Mouse (Mus musculus) testis, adult 2 months (tissue): ENCODE data around the gene Tlr5. TPM values are rescaled to one million over a fixed set of nuclear protein-coding genes. Genes with fewer than 3 reads are reported as not detected.

Experiments
- H3K27ac ChIP-seq: fragments of 200-500 bp; 2 replicates; pipeline ENCODE4 v1.5.1; 2012; ENCODE audit warnings: low read depth, low read length; ENCODE audit not compliant: control insufficient read depth, insufficient read depth
- H3K27me3 ChIP-seq: fragments of 200-500 bp; 2 replicates; pipeline ENCODE4 v1.6.1; 2012; ENCODE audit warnings: mild to moderate bottlenecking, low read length, moderate library complexity; ENCODE audit not compliant: control insufficient read depth, insufficient read depth
- H3K36me3 ChIP-seq: fragments of 200-500 bp; 2 replicates; pipeline ENCODE4 v1.6.1; 2012; ENCODE audit warnings: mild to moderate bottlenecking, low read length; ENCODE audit not compliant: control insufficient read depth, insufficient read depth
- H3K4me1 ChIP-seq: fragments of 200-500 bp; 2 replicates; pipeline ENCODE4 v1.6.1; 2012; ENCODE audit warnings: low read length; ENCODE audit not compliant: control insufficient read depth, insufficient read depth
- H3K4me3 ChIP-seq: fragments of 200-500 bp; 2 replicates; pipeline ENCODE4 v1.5.1; 2012; ENCODE audit warnings: low read depth, mild to moderate bottlenecking, low read length, moderate library complexity, mixed read lengths; ENCODE audit not compliant: control insufficient read depth
- CTCF ChIP-seq: fragments of 200-500 bp; IDR thresholded peaks from 2 replicates; pipeline ENCODE4 v1.5.1; 2012; ENCODE audit warnings: low read depth, mild to moderate bottlenecking, inconsistent platforms, low read length, moderate library complexity; ENCODE audit not compliant: control insufficient read depth, insufficient read depth, insufficient replicate concordance
- POLR2A ChIP-seq: fragments of 200-500 bp; IDR thresholded peaks from 2 replicates; pipeline ENCODE4 v1.6.1; 2012; ENCODE audit warnings: low read depth, mild to moderate bottlenecking, inconsistent platforms, low read length, moderate library complexity; ENCODE audit not compliant: control insufficient read depth
- polyA plus RNA-seq: library from polyadenylated mRNA; depleted of rRNA; stranded (reverse); fragments of >200 nt; gene quantifications from 2 replicates; pipeline ENCODE4 v1.2.3, GENCODE M21; 2012

The Tlr5 gene
- polyA plus RNA-seq, 1 experiment, result 0.35 TPM

DNA sequence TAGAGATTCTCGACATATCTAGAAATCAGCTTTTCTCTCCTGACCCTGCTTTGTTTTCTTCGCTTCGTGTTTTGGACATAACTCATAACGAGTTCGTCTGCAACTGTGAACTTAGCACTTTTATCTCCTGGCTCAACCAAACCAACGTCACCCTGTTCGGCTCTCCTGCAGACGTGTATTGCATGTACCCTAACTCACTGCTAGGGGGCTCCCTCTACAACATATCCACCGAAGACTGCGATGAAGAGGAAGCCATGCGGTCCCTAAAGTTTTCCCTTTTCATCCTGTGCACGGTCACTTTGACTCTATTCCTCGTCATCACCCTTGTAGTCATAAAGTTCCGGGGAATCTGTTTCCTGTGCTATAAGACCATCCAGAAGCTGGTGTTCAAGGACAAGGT lies 20.2 kb downstream of the Tlr5 start:
- Histone ChIP-seq H3K27ac (no peak overlapping the region), H3K4me3 (no peak overlapping the region), H3K27me3 (no peaks in the 10 kb centered on the region), H3K36me3 (no peaks in the 10 kb centered on the region), H3K4me1 (no peaks in the 10 kb centered on the region)
- TF ChIP-seq CTCF (no peak), POLR2A (no peak)

DNA sequence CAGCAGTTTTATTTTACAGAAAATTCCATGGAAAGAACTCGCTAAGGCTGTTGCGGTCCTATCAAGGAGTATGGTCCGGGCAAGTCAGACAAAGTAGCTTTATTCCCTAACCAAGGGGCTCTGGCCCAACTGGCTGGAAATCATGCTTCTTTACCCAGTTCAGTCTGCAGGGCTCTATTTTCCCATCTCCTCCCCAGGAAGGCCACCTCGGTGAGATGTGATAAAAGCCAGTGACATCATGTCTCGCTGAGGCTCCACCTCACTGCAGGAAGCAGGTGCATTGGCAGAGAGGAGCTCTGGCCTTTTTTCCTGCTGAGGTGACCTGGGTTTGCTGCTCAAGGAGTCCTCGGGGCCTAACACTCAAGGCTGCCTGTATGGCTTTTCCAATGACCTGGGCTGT lies 26.1 kb downstream of the Tlr5 start:
- H3K27me3 ChIP-seq, result no peaks in the 10 kb centered on the region
- no peak for TF ChIP-seq CTCF
- TF ChIP-seq POLR2A, result no peak
- H3K36me3 ChIP-seq, result no peaks in the 10 kb centered on the region
- H3K27ac ChIP-seq, result no peak overlapping the region
- peaks cover 2% of the 10 kb centered on the region; the same call in 1 of the 2 replicates for H3K4me1 ChIP-seq
- H3K4me3 ChIP-seq, result no peak overlapping the region

DNA sequence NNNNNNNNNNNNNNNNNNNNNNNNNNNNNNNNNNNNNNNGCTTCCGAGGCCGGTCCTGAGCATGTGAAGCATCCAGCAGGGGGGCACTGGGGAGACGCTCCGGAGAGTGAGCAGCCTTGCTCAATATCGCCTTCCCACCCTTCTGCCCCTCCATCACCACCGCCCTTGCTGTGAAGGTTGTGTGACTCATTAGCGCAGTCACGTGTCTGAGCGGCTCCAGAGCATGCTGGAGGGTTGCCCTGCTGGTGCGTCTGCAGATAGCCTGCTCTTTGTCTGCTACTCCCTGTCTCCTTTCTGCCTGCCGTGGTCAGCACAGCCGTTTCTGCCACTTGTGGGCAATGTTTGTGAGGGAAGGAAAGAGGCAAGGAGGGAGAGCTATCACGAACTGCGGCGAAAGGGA lies 28.4 kb downstream of the Tlr5 start:
- H3K27ac ChIP-seq, result no peak overlapping the region

DNA sequence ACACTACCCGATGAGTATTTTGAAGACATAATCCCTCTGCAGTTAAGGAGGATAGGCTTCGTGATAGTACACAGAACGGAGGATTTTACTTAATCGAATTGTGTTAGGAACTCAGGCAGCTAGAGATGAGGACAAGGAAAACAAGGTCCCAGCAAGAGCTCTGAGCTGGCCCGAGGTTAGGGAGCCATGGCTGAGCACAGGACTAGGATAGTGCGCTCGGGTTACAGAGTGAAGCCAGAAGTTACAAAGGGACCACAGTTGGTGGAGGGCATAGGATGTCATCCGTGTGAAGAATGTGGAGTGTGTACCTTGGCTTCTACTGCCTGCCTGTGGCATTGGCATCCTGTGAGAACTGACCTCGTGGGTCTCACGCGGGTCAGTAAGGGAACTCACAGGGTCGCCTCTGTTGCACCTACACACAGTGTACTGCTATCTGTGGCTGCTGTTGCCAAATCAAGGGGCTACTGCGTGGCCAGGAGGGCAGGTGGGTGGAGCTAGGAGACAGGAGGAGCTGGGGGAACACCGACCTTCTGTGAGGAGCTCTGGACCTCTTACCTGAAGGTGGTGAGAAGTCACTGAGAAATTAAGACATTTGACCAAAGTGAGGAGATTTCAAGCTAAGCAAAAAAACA lies 29.0 kb downstream of the Tlr5 start:
- no peak overlapping the region for H3K27ac ChIP-seq
- H3K4me3 ChIP-seq, result peak overlapping the region; percentile 71
- peaks cover 6% of the 10 kb centered on the region; the same call in 1 of the 2 replicates for H3K4me1 ChIP-seq
- H3K36me3 ChIP-seq, result no peaks in the 10 kb centered on the region
- TF ChIP-seq POLR2A (no peak), CTCF (no peak)
- no peaks in the 10 kb centered on the region for H3K27me3 ChIP-seq

More for the DNA sequence above, 28.4 kb downstream of the Tlr5 start:
- Histone ChIP-seq H3K4me1 (peaks cover 6% of the 10 kb centered on the region; the same call in 1 of the 2 replicates), H3K36me3 (no peaks in the 10 kb centered on the region), H3K27me3 (no peaks in the 10 kb centered on the region), H3K4me3 (peak overlapping the region; percentile 71)
- peak; percentile 60; the same call in 1 of the 2 replicates for TF ChIP-seq CTCF
- TF ChIP-seq POLR2A, result no peak

DNA sequence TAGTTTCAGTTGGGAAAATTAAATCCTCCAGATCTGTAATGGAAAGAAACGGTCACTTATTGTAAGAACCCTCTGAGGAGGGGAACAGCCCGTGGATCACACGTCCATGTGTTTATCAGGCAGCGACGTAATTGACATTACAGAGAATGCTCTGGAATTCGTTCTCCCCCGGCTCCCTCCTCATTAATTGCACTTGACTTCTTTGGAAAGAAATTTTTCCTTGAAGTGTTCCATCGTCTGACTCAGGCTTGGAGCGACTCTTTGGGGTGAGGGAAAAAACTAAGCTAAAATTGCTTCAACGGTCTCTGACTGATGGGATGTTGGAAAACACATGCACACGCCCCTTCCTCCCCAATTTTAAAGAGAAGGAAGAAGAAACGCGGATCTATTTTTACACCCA lies 31.7 kb downstream of the Tlr5 start:
- H3K4me3 ChIP-seq, result no peak overlapping the region
- peaks cover 6% of the 10 kb centered on the region; the same call in 1 of the 2 replicates for H3K4me1 ChIP-seq
- TF ChIP-seq POLR2A (no peak), CTCF (no peak)
- no peak overlapping the region for H3K27ac ChIP-seq
- no peaks in the 10 kb centered on the region for H3K36me3 ChIP-seq
- H3K27me3 ChIP-seq, result no peaks in the 10 kb centered on the region

DNA sequence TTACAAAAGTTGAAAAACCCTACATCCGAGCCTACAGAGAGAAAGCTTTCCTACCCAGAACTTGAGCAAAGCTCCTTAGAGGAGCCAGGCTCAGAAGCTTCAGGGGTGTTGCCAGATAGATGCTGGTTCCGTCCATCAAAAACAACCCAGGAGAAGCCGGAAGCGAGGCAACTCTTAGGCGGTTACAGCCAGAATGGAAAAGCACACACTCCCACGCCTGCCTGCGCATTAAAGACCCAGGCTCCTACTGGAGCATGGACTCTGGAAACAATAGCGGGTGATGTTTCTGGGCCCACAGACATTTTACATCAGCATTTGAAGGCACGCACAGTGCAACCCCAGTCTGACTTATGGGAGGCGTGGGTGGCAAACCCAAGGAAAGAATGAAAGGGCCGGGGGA lies 32.2 kb downstream of the Tlr5 start:
- Histone ChIP-seq H3K4me1 (peaks cover 6% of the 10 kb centered on the region; the same call in 1 of the 2 replicates), H3K36me3 (no peaks in the 10 kb centered on the region), H3K27me3 (no peaks in the 10 kb centered on the region), H3K27ac (no peak overlapping the region), H3K4me3 (no peak overlapping the region)
- no peak for TF ChIP-seq POLR2A
- TF ChIP-seq CTCF, result no peak

DNA sequence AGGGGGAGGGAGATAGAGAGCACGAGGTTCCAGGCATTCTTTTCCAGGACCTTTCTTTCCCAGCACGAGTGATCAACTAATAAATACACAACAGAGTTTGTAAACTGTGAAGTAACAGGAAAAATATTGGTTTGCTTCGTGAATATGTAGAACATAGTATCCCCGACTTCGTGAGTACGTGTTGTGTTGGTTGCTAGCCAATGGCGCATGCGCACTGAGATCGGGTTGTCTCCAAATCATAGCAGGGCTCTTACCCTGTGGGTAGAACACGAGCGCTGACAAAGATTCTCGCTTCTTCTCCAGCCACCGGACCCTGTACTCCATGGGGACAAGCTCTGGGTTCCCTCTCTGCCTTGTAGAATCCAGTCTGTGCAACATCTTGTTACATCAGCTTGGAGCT lies 33.2 kb downstream of the Tlr5 start:
- TF ChIP-seq POLR2A (no peak), CTCF (no peak)
- Histone ChIP-seq H3K27me3 (no peaks in the 10 kb centered on the region), H3K4me1 (peaks cover 6% of the 10 kb centered on the region; the same call in 1 of the 2 replicates), H3K36me3 (no peaks in the 10 kb centered on the region), H3K4me3 (no peak overlapping the region), H3K27ac (no peak overlapping the region)
